In the genomic region with DNA sequence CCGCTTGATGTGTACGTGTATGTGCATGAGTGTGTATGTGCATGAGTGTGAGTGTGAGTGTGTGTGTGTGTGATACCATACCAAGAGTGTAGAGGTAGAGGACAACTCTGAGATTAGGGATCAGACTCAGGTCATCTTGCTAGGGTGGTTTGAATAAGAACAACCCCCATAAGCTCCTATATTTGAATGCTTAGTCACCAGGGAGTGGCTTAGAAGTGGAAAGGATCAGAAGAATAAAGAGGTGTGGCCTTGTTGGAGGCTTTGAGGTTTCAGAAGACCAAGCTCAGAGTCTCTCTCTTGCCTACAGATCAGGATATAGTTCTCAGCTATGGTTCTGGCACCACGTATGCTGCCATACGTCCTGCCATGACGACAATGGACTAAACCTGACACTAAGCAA, we compare ENCODE assay signal across 34 mouse cellular contexts. TPM values are rescaled to one million over a fixed set of nuclear protein-coding genes. Genes with fewer than 3 reads are reported as not detected.
A peak's percentile ranks its signal among the peaks of the same experiment; 100 is the strongest.
DNase-seq lines count a peak whose midpoint lies in the region; ATAC-seq and TF ChIP-seq lines count a peak whose summit lies in the region.
"Had no signal": no experiment of that assay in that cellular context is flagged by ENCODE, and none has a peak within 500 bp of the region (broad histone marks: within the 10 kb centered on the region; RNA-seq: fewer than 3 reads in every experiment).

No protein-coding gene starts in this region.

- TF ChIP-seq CTCF in liver, embryonic 14.5 days (IDR thresholded peaks at IDR 0.05; ENCODE audit: low read depth), result no peak

- WGBS in liver, embryonic 14.5 days (ENCODE audit: insufficient replicate concordance), result 74% methylated on average over 5 of the region's 5 CpGs
- 91% methylated on average over 5 of the region's 5 CpGs for WGBS in liver, embryonic 11.5 days

- no peaks in the 10 kb centered on the region for H3K9me3 ChIP-seq in liver, embryonic 14.5 days (ENCODE audit: control insufficient read depth, low read length)
- no peaks in the 10 kb centered on the region for H3K9me3 ChIP-seq in liver, embryonic 11.5 days (ENCODE audit: control insufficient read depth, low read length)
- H3K9me3 ChIP-seq: embryonic facial prominence, embryonic 10.5 days; embryonic facial prominence, embryonic 15.5 days; forebrain, embryonic 12.5 days; hindbrain, embryonic 13.5 days; midbrain, embryonic 12.5 days; neural tube, embryonic 12.5 days had no signal

- no peaks in the 10 kb centered on the region for H3K27me3 ChIP-seq in liver, embryonic 14.5 days (ENCODE audit: control insufficient read depth, insufficient read depth, low read length)
- H3K27me3 ChIP-seq in liver, embryonic 11.5 days (replicated peaks; ENCODE audit: control insufficient read depth, insufficient read depth, low read length), result no peaks in the 10 kb centered on the region
- H3K27me3 ChIP-seq: CH12.LX; embryonic facial prominence, embryonic 15.5 days; forebrain, embryonic 12.5 days; hindbrain, embryonic 13.5 days; midbrain, embryonic 12.5 days; neural tube, embryonic 12.5 days; Patski had no signal

- no peak for DNase-seq in liver, embryonic 14.5 days (ENCODE audit: low read depth in 3 of 3, low spot score in 3 of 3)
- DNase-seq in liver, embryonic 11.5 days (ENCODE audit: low spot score), result no peak
- no peak for DNase-seq in frontal cortex, postnatal 36 days (ENCODE audit: low spot score in 2 of 2)
- no peak for DNase-seq in cerebellum, postnatal 14 days
- DNase-seq in frontal cortex, postnatal 14 days (ENCODE audit: low spot score in 2 of 2), result no peak
- DNase-seq: adrenal gland, postnatal 25 days; B cell, adult 2 months; cerebellum, adult 11-12 months; cerebellum, adult 9-11 months; forebrain, postnatal 0 days; gastrocnemius, postnatal 14 days; heart, postnatal 4 days; kidney, adult 2 months; kidney, postnatal 4 days; left cerebral cortex, postnatal 4 days; lung, embryonic 14.5 days; lung, postnatal 14 days; right cerebral cortex, adult 18-20 months; right cerebral cortex, postnatal 4 days had no signal

- H3K4me2 ChIP-seq in liver, embryonic 14.5 days (ENCODE audit: low read depth), result no peak overlapping the region
- H3K4me2 ChIP-seq in liver, embryonic 11.5 days, result no peak overlapping the region
- H3K4me2 ChIP-seq: embryonic facial prominence, embryonic 15.5 days; forebrain, embryonic 12.5 days; heart, embryonic 11.5 days; hindbrain, embryonic 13.5 days; lung, embryonic 14.5 days; midbrain, embryonic 12.5 days; neural tube, embryonic 12.5 days had no signal

- no peak for TF ChIP-seq EP300 in liver, embryonic 14.5 days (IDR thresholded peaks at IDR 0.05; ENCODE audit: low read depth)

- no peak overlapping the region for H3K4me3 ChIP-seq in liver, embryonic 14.5 days (ENCODE audit: insufficient read depth in 1 of 2, low read depth in 2 of 2, low read length in 2 of 2)
- no peak overlapping the region for H3K4me3 ChIP-seq in liver, embryonic 11.5 days (ENCODE audit: low read depth, low read length)
- H3K4me3 ChIP-seq: embryonic facial prominence, embryonic 10.5 days; embryonic facial prominence, embryonic 15.5 days; forebrain, embryonic 12.5 days; hindbrain, embryonic 13.5 days; midbrain, embryonic 12.5 days; myocyte; neural tube, embryonic 12.5 days had no signal

- peaks cover 11% of the 10 kb centered on the region for H3K36me3 ChIP-seq in liver, embryonic 14.5 days (replicated peaks; ENCODE audit: control insufficient read depth, insufficient read depth, low read depth)
- H3K36me3 ChIP-seq in liver, embryonic 11.5 days (ENCODE audit: control insufficient read depth, insufficient read depth, low read length), result peaks cover 34% of the 10 kb centered on the region

- ATAC-seq in liver, embryonic 14.5 days (ENCODE audit: insufficient read depth), result peak; percentile 61; the same call in 1 of the 2 replicates
- no peak; the same call in 1 of the 2 replicates for ATAC-seq in liver, embryonic 11.5 days (replicated peaks; ENCODE audit: low FRiP score)
- peak; percentile 42 for ATAC-seq in common myeloid progenitor, adult 5-6 weeks (replicated peaks; ENCODE audit: low read depth, poor library complexity, severe bottlenecking)
- ATAC-seq in megakaryocyte progenitor cell, adult 5-6 weeks (replicated peaks; ENCODE audit: poor library complexity), result peak; percentile 73
- ATAC-seq: forebrain, postnatal 0 days; Patski had no signal

- H3K4me1 ChIP-seq in liver, embryonic 14.5 days (replicated peaks; ENCODE audit: control insufficient read depth in 2 of 2, insufficient read depth in 2 of 2, low read length in 1 of 2), result peaks cover 0 to 9% of the 10 kb centered on the region in 2 experiments; a peak in 2 of 4 replicates
- H3K4me1 ChIP-seq in liver, embryonic 11.5 days (replicated peaks; ENCODE audit: control insufficient read depth, insufficient read depth, low read length), result no peaks in the 10 kb centered on the region
- H3K4me1 ChIP-seq: embryonic facial prominence, embryonic 10.5 days; embryonic facial prominence, embryonic 15.5 days; forebrain, embryonic 12.5 days; hindbrain, embryonic 13.5 days; midbrain, embryonic 12.5 days; neural tube, embryonic 12.5 days had no signal

- no peak overlapping the region for H3K27ac ChIP-seq in liver, embryonic 14.5 days
- H3K27ac ChIP-seq in liver, embryonic 11.5 days (ENCODE audit: low read depth, low read length), result no peak overlapping the region
- H3K27ac ChIP-seq: embryonic facial prominence, embryonic 10.5 days; embryonic facial prominence, embryonic 15.5 days; forebrain, embryonic 12.5 days; hindbrain, embryonic 13.5 days; kidney, postnatal 0 days; midbrain, embryonic 12.5 days; neural tube, embryonic 12.5 days had no signal

- no peak overlapping the region for H3K9ac ChIP-seq in liver, embryonic 14.5 days (replicated peaks)
- H3K9ac ChIP-seq in liver, embryonic 11.5 days (ENCODE audit: low read depth, low read length), result no peak overlapping the region
- H3K9ac ChIP-seq: embryonic facial prominence, embryonic 15.5 days; forebrain, embryonic 12.5 days; forebrain, postnatal 0 days; hindbrain, embryonic 13.5 days; lung, embryonic 14.5 days; midbrain, embryonic 12.5 days; neural tube, embryonic 12.5 days had no signal

RNA-seq across cellular contexts. Expression of gene Vipas39, which starts 9.4 kb away (rescaled TPM):
- polyA plus RNA-seq in liver, embryonic 14.5 days (2012; rRNA removed), result 6.1 and 7.8 TPM in 2 replicates
- 8.0 and 10.4 TPM in 2 replicates for polyA plus RNA-seq in liver, embryonic 14.5 days (2014; fragmentation: Nextera tagmentation; extraction: Ambion mirVana)
- 23.8 and 26.5 TPM in 2 replicates for polyA plus RNA-seq in liver, embryonic 11.5 days (2014; fragmentation: Nextera tagmentation; extraction: Ambion mirVana)
- 19.3 and 23.7 TPM in 2 replicates for total RNA-seq in common myeloid progenitor, adult 5-6 weeks (2017)
- 40.1 and 42.7 TPM in 2 replicates for total RNA-seq in megakaryocyte progenitor cell, adult 5-6 weeks (2015)
- 24.7 and 29.4 TPM in 2 replicates for total RNA-seq in megakaryocyte progenitor cell, adult 5-6 weeks (2017)

RNA-seq across cellular contexts. Expression of gene Ahsa1, which starts 9.7 kb away (rescaled TPM):
- polyA plus RNA-seq in liver, embryonic 14.5 days (2012; rRNA removed), result 66.5 and 119 TPM in 2 replicates
- polyA plus RNA-seq in liver, embryonic 14.5 days (2014; fragmentation: Nextera tagmentation; extraction: Ambion mirVana), result 109 and 117 TPM in 2 replicates
- polyA plus RNA-seq in liver, embryonic 11.5 days (2014; fragmentation: Nextera tagmentation; extraction: Ambion mirVana), result 296 and 310 TPM in 2 replicates
- total RNA-seq in common myeloid progenitor, adult 5-6 weeks (2017), result 253 and 275 TPM in 2 replicates
- 97.9 and 114 TPM in 2 replicates for total RNA-seq in megakaryocyte progenitor cell, adult 5-6 weeks (2015)
- total RNA-seq in megakaryocyte progenitor cell, adult 5-6 weeks (2017), result 313 and 335 TPM in 2 replicates

RNA-seq across cellular contexts. Expression of gene Noxred1, which starts 18.1 kb away (rescaled TPM):
- polyA plus RNA-seq in liver, embryonic 14.5 days (2012; rRNA removed), result 0.16 and 0.26 TPM in 2 replicates
- 0.28 TPM in 1 of 2 replicates, not detected in the other for polyA plus RNA-seq in liver, embryonic 14.5 days (2014; fragmentation: Nextera tagmentation; extraction: Ambion mirVana)
- polyA plus RNA-seq in liver, embryonic 11.5 days (2014; fragmentation: Nextera tagmentation; extraction: Ambion mirVana), result 0.48 and 0.96 TPM in 2 replicates
- not detected in 2 replicates for total RNA-seq in common myeloid progenitor, adult 5-6 weeks (2017)
- 0.30 TPM in 1 of 2 replicates, not detected in the other for total RNA-seq in megakaryocyte progenitor cell, adult 5-6 weeks (2015)
- 0.24 and 0.50 TPM in 2 replicates for total RNA-seq in megakaryocyte progenitor cell, adult 5-6 weeks (2017)
- total RNA-seq: granulocyte monocyte progenitor cell, adult 5-6 weeks had no signal
- polyA plus RNA-seq: kidney, postnatal 0 days had no signal

RNA-seq across cellular contexts. Expression of gene Ism2, which starts 42.9 kb away (rescaled TPM):
- 0.07 and 0.11 TPM in 2 replicates for polyA plus RNA-seq in liver, embryonic 14.5 days (2012; rRNA removed)
- 0.08 and 0.32 TPM in 2 replicates for polyA plus RNA-seq in liver, embryonic 14.5 days (2014; fragmentation: Nextera tagmentation; extraction: Ambion mirVana)
- 0.23 and 0.38 TPM in 2 replicates for polyA plus RNA-seq in liver, embryonic 11.5 days (2014; fragmentation: Nextera tagmentation; extraction: Ambion mirVana)
- total RNA-seq in common myeloid progenitor, adult 5-6 weeks (2017), result not detected in 2 replicates
- total RNA-seq in megakaryocyte progenitor cell, adult 5-6 weeks (2015), result not detected in 2 replicates
- total RNA-seq in megakaryocyte progenitor cell, adult 5-6 weeks (2017), result not detected in 2 replicates
- total RNA-seq: adrenal gland, postnatal 25 days; granulocyte monocyte progenitor cell, adult 5-6 weeks; megakaryocyte, adult 5-6 weeks had no signal

RNA-seq across cellular contexts. Expression of gene Tmed8, which starts 56.4 kb away (rescaled TPM):
- 0.62 and 0.80 TPM in 2 replicates for polyA plus RNA-seq in liver, embryonic 14.5 days (2012; rRNA removed)
- 0.50 and 0.99 TPM in 2 replicates for polyA plus RNA-seq in liver, embryonic 14.5 days (2014; fragmentation: Nextera tagmentation; extraction: Ambion mirVana)
- 2.0 TPM in 2 replicates for polyA plus RNA-seq in liver, embryonic 11.5 days (2014; fragmentation: Nextera tagmentation; extraction: Ambion mirVana)
- 8.1 TPM in 2 replicates for total RNA-seq in common myeloid progenitor, adult 5-6 weeks (2017)
- 5.9 and 7.0 TPM in 2 replicates for total RNA-seq in megakaryocyte progenitor cell, adult 5-6 weeks (2015)
- 6.5 and 7.5 TPM in 2 replicates for total RNA-seq in megakaryocyte progenitor cell, adult 5-6 weeks (2017)
